10 mouse cellular contexts compared by ENCODE assay signal in genomic region chr7:44277250-44277622, GRCm38 (mm10). TPM values are rescaled to one million over a fixed set of nuclear protein-coding genes. Genes with fewer than 3 reads are reported as not detected.
DNase-seq lines count a peak whose midpoint lies in the region; ATAC-seq and TF ChIP-seq lines count a peak whose summit lies in the region.
"Had no signal": no experiment of that assay in that cellular context is flagged by ENCODE, and none has a peak within 500 bp of the region (broad histone marks: within the 10 kb centered on the region; RNA-seq: fewer than 3 reads in every experiment).

No protein-coding gene starts in this region.

- peak; percentile 59 for TF ChIP-seq CTCF in intestine, postnatal 0 days (IDR thresholded peaks at IDR 0.05; ENCODE audit: low read depth)
- TF ChIP-seq CTCF in CH12.LX (conservative IDR thresholded peaks at IDR 0.05 in 1 of 2, IDR thresholded peaks at IDR 0.05 in 1 of 2; ENCODE audit: low read depth in 2 of 2, low read length in 2 of 2) = peak; percentile 54 to 74
- peak; percentile 53; the same call in 1 of the 2 replicates for TF ChIP-seq CTCF in brain, embryonic 14.5 days (IDR thresholded peaks at IDR 0.05; ENCODE audit: borderline replicate concordance, extremely low read depth, insufficient read depth, insufficient read length)

- H3K36me3 ChIP-seq in intestine, postnatal 0 days (ENCODE audit: control insufficient read depth, insufficient read depth) = no peaks in the 10 kb centered on the region
- no peaks in the 10 kb centered on the region for H3K36me3 ChIP-seq in intestine, embryonic 16.5 days (ENCODE audit: control insufficient read depth, insufficient read depth, low read length)
- no peaks in the 10 kb centered on the region for H3K36me3 ChIP-seq in CH12.LX (replicated peaks in 1 of 2; ENCODE audit: control insufficient read depth in 1 of 2, insufficient read depth in 1 of 2, low read length in 1 of 2)
- H3K36me3 ChIP-seq in heart, embryonic 12.5 days = no peaks in the 10 kb centered on the region

- H3K27me3 ChIP-seq in intestine, postnatal 0 days (replicated peaks; ENCODE audit: control insufficient read depth, insufficient read depth, low read length) = 0 out of 2 replicates have a peak, but pooled peaks cover 3% of the 10 kb centered on the region
- peaks cover 6% of the 10 kb centered on the region; the same call in 1 of the 2 replicates for H3K27me3 ChIP-seq in intestine, embryonic 16.5 days (replicated peaks; ENCODE audit: control insufficient read depth, insufficient read depth, low read length)
- H3K27me3 ChIP-seq in CH12.LX (replicated peaks) = peaks cover 28% of the 10 kb centered on the region
- H3K27me3 ChIP-seq in heart, embryonic 12.5 days (replicated peaks) = peaks cover 39% of the 10 kb centered on the region

- no peak overlapping the region for H3K27ac ChIP-seq in intestine, postnatal 0 days (ENCODE audit: low read depth, low read length)
- no peak overlapping the region for H3K27ac ChIP-seq in intestine, embryonic 16.5 days (ENCODE audit: low read length)
- H3K27ac ChIP-seq in CH12.LX (ENCODE audit: insufficient read depth, low read depth) = no peak overlapping the region
- no peak overlapping the region for H3K27ac ChIP-seq in heart, embryonic 12.5 days (ENCODE audit: poor library complexity, severe bottlenecking)

- peak; percentile 52 for DNase-seq in CH12.LX (ENCODE audit: extremely low read depth)
- DNase-seq in brain, embryonic 14.5 days (ENCODE audit: low read depth) = peak; percentile 63
- DNase-seq in kidney, postnatal 4 days = peak; percentile 51 to 56
- peak; percentile 62 for DNase-seq in retina, postnatal 1 day

- WGBS in intestine, postnatal 0 days = 50% methylated on average over 2 of the region's 2 CpGs
- WGBS in intestine, embryonic 16.5 days = 36% methylated on average over 2 of the region's 2 CpGs
- WGBS in heart, embryonic 12.5 days = 44% methylated on average over 2 of the region's 2 CpGs

- TF ChIP-seq RAD21 in CH12.LX (IDR thresholded peaks at IDR 0.05; ENCODE audit: low read depth, low read length) = peak; percentile 57

- no peak overlapping the region for H3K4me3 ChIP-seq in intestine, postnatal 0 days (ENCODE audit: low read depth, low read length)
- H3K4me3 ChIP-seq in intestine, embryonic 16.5 days (ENCODE audit: low read length) = no peak overlapping the region
- no peak overlapping the region for H3K4me3 ChIP-seq in CH12.LX (replicated peaks in 1 of 3; ENCODE audit: low read depth in 2 of 3, low read length in 2 of 3, poor library complexity in 1 of 3)
- no peak overlapping the region for H3K4me3 ChIP-seq in heart, embryonic 12.5 days
- H3K4me3 ChIP-seq: megakaryocyte, embryonic 14.5 days had no signal

- no peak for ATAC-seq in intestine, postnatal 0 days
- ATAC-seq in intestine, embryonic 16.5 days = no peak
- ATAC-seq in monocyte, adult 5-6 weeks (replicated peaks; ENCODE audit: insufficient number of reproducible peaks, low FRiP score, low TSS enrichment, poor library complexity, severe bottlenecking) = no peak
- no peak for ATAC-seq in heart, embryonic 12.5 days (ENCODE audit: insufficient number of reproducible peaks, low FRiP score)

- no peaks in the 10 kb centered on the region for H3K9me3 ChIP-seq in intestine, postnatal 0 days (ENCODE audit: control insufficient read depth)
- no peaks in the 10 kb centered on the region for H3K9me3 ChIP-seq in intestine, embryonic 16.5 days (ENCODE audit: control insufficient read depth, low read length)
- peaks cover 6% of the 10 kb centered on the region for H3K9me3 ChIP-seq in CH12.LX (replicated peaks; ENCODE audit: low read length)
- H3K9me3 ChIP-seq in heart, embryonic 12.5 days (replicated peaks) = no peaks in the 10 kb centered on the region

- in situ Hi-C loops in CH12.LX (cut with MboI; ENCODE audit: low pct_ligation_motif_present, low pct_unique_long_range_greater_than_20kb, low sequenced_read_pairs) = no loop called here

- dilution Hi-C loops in CH12.LX (cut with MboI; ENCODE audit: extremely low pct_ligation_motif_present, extremely low pct_unique_long_range_greater_than_20kb, low sequenced_read_pairs) = no loop called here

- no peak overlapping the region for H3K4me2 ChIP-seq in intestine, postnatal 0 days (replicated peaks; ENCODE audit: low read depth)
- no peak overlapping the region for H3K4me2 ChIP-seq in intestine, embryonic 16.5 days (ENCODE audit: low read depth, low read length)
- H3K4me2 ChIP-seq in CH12.LX (ENCODE audit: insufficient read depth, low read depth, poor library complexity, severe bottlenecking) = no peak overlapping the region
- no peak overlapping the region for H3K4me2 ChIP-seq in heart, embryonic 12.5 days

- TF ChIP-seq POLR2A in CH12.LX (IDR thresholded peaks at IDR 0.05; ENCODE audit: low read depth, low read length) = no peak
- no peak for TF ChIP-seq POLR2A in brain, embryonic 14.5 days (IDR thresholded peaks at IDR 0.05; ENCODE audit: borderline replicate concordance, extremely low read depth, insufficient read depth, insufficient read length, poor library complexity, severe bottlenecking)

- no peak overlapping the region for H3K9ac ChIP-seq in intestine, postnatal 0 days (ENCODE audit: low read depth, low read length)
- H3K9ac ChIP-seq in intestine, embryonic 16.5 days (ENCODE audit: low read depth, low read length) = no peak overlapping the region
- H3K9ac ChIP-seq in CH12.LX (ENCODE audit: insufficient read depth, low read depth) = no peak overlapping the region
- H3K9ac ChIP-seq in heart, embryonic 12.5 days = no peak overlapping the region

- H3K4me1 ChIP-seq in intestine, postnatal 0 days (replicated peaks; ENCODE audit: control insufficient read depth, insufficient read depth, low read length) = no peaks in the 10 kb centered on the region
- H3K4me1 ChIP-seq in intestine, embryonic 16.5 days (ENCODE audit: control insufficient read depth, insufficient read depth, low read length) = no peaks in the 10 kb centered on the region
- H3K4me1 ChIP-seq in CH12.LX (ENCODE audit: control insufficient read depth in 1 of 2, insufficient read depth in 2 of 2) = no peaks in the 10 kb centered on the region; a peak in 1 of 4 replicates
- H3K4me1 ChIP-seq in heart, embryonic 12.5 days (replicated peaks) = no peaks in the 10 kb centered on the region
- H3K4me1 ChIP-seq: megakaryocyte, embryonic 14.5 days had no signal

- no peaks in the 10 kb centered on the region for H3K79me2 ChIP-seq in CH12.LX (replicated peaks; ENCODE audit: control insufficient read depth, extremely low read depth, insufficient read depth, poor library complexity, severe bottlenecking)

- TF ChIP-seq EP300 in CH12.LX (IDR thresholded peaks at IDR 0.05; ENCODE audit: low read length) = no peak

TF ChIP-seq in CH12.LX, 34 proteins besides CTCF, POLR2A, EP300 and RAD21 (continues in another document):
- TF ChIP-seq MYC (IDR thresholded peaks at IDR 0.05; ENCODE audit: low read depth, low read length) = no peak

RNA-seq across cellular contexts. Expression of gene Gm15517, which starts 16.0 kb away (rescaled TPM):
- polyA plus RNA-seq in intestine, postnatal 0 days (2015; fragmentation: Nextera tagmentation; extraction: Ambion mirVana) = not detected in 2 replicates
- not detected in 2 replicates for polyA plus RNA-seq in intestine, embryonic 16.5 days (2015; fragmentation: Nextera tagmentation; extraction: Ambion mirVana)
- total RNA-seq in CH12.LX (2012; rRNA removed) (not detected in 2 replicates), CH12.LX (2014; rRNA removed) (not detected in 2 replicates)
- polyA plus RNA-seq in CH12.LX (2012; ENCODE audit: insufficient read length, low read depth) = not detected in 2 replicates
- 1.0 and 1.2 TPM in 2 replicates for polyA plus RNA-seq in brain, embryonic 14.5 days (2012; rRNA removed)
- not detected in 3 replicates for total RNA-seq in monocyte, adult 5-6 weeks (2017)
- not detected in 2 replicates for polyA plus RNA-seq in heart, embryonic 12.5 days (2016; fragmentation: Nextera tagmentation; extraction: Ambion mirVana)
- polyA plus RNA-seq: intestine, embryonic 14.5 days had no signal

RNA-seq across cellular contexts. Expression of gene Acp4, which starts 20.1 kb away (rescaled TPM):
- not detected in 2 replicates for polyA plus RNA-seq in intestine, postnatal 0 days (2015; fragmentation: Nextera tagmentation; extraction: Ambion mirVana)
- polyA plus RNA-seq in intestine, embryonic 16.5 days (2015; fragmentation: Nextera tagmentation; extraction: Ambion mirVana) = not detected in 2 replicates
- total RNA-seq in CH12.LX (2012; rRNA removed) (0.08 TPM in 1 of 2 replicates, not detected in the other), CH12.LX (2014; rRNA removed) (not detected in 2 replicates)
- 0.33 and 0.57 TPM in 2 replicates for polyA plus RNA-seq in CH12.LX (2012; ENCODE audit: insufficient read length, low read depth)
- not detected in 2 replicates for polyA plus RNA-seq in brain, embryonic 14.5 days (2012; rRNA removed)
- total RNA-seq in monocyte, adult 5-6 weeks (2017) = not detected in 3 replicates
- polyA plus RNA-seq in heart, embryonic 12.5 days (2016; fragmentation: Nextera tagmentation; extraction: Ambion mirVana) = not detected in 2 replicates
- polyA plus RNA-seq: intestine, embryonic 14.5 days had no signal

RNA-seq across cellular contexts. Expression of gene Clec11a, which starts 29.5 kb away (rescaled TPM):
- polyA plus RNA-seq in intestine, postnatal 0 days (2015; fragmentation: Nextera tagmentation; extraction: Ambion mirVana) = 3.5 and 3.8 TPM in 2 replicates
- polyA plus RNA-seq in intestine, embryonic 16.5 days (2015; fragmentation: Nextera tagmentation; extraction: Ambion mirVana) = 6.7 and 7.1 TPM in 2 replicates
- total RNA-seq in CH12.LX (2012; rRNA removed) = 0.89 and 0.97 TPM in 2 replicates
- 0.46 and 0.69 TPM in 2 replicates for total RNA-seq in CH12.LX (2014; rRNA removed)
- polyA plus RNA-seq in CH12.LX (2012; ENCODE audit: insufficient read length, low read depth) = 0.38 and 0.53 TPM in 2 replicates
- 3.2 and 3.6 TPM in 2 replicates for polyA plus RNA-seq in brain, embryonic 14.5 days (2012; rRNA removed)
- total RNA-seq in monocyte, adult 5-6 weeks (2017) = 0.49 to 1.6 TPM (median 0.85 TPM) in 3 replicates
- 0.68 and 0.79 TPM in 2 replicates for polyA plus RNA-seq in heart, embryonic 12.5 days (2016; fragmentation: Nextera tagmentation; extraction: Ambion mirVana)

RNA-seq across cellular contexts. Expression of gene 2410002F23Rik, which starts 30.7 kb away (rescaled TPM):
- 40.3 and 42.3 TPM in 2 replicates for polyA plus RNA-seq in intestine, postnatal 0 days (2015; fragmentation: Nextera tagmentation; extraction: Ambion mirVana)
- polyA plus RNA-seq in intestine, embryonic 16.5 days (2015; fragmentation: Nextera tagmentation; extraction: Ambion mirVana) = 101 and 114 TPM in 2 replicates
- 44.4 and 64.0 TPM in 2 replicates for total RNA-seq in CH12.LX (2012; rRNA removed)
- 67.0 and 69.6 TPM in 2 replicates for total RNA-seq in CH12.LX (2014; rRNA removed)
- polyA plus RNA-seq in CH12.LX (2012; ENCODE audit: insufficient read length, low read depth) = 91.0 and 96.1 TPM in 2 replicates
- polyA plus RNA-seq in brain, embryonic 14.5 days (2012; rRNA removed) = 270 and 344 TPM in 2 replicates
- total RNA-seq in monocyte, adult 5-6 weeks (2017) = 28.3 to 44.7 TPM (median 44.0 TPM) in 3 replicates
- polyA plus RNA-seq in heart, embryonic 12.5 days (2016; fragmentation: Nextera tagmentation; extraction: Ambion mirVana) = 99.8 and 109 TPM in 2 replicates

RNA-seq across cellular contexts. Expression of gene 1700028J19Rik, which starts 30.7 kb away (rescaled TPM):
- polyA plus RNA-seq in intestine, postnatal 0 days (2015; fragmentation: Nextera tagmentation; extraction: Ambion mirVana) = 0.65 and 1.1 TPM in 2 replicates
- polyA plus RNA-seq in intestine, embryonic 16.5 days (2015; fragmentation: Nextera tagmentation; extraction: Ambion mirVana) = 1.4 and 1.6 TPM in 2 replicates
- total RNA-seq in CH12.LX (2012; rRNA removed) (0.25 and 0.38 TPM in 2 replicates), CH12.LX (2014; rRNA removed) (0.36 and 0.44 TPM in 2 replicates)
- 0.60 and 0.86 TPM in 2 replicates for polyA plus RNA-seq in CH12.LX (2012; ENCODE audit: insufficient read length, low read depth)
- polyA plus RNA-seq in brain, embryonic 14.5 days (2012; rRNA removed) = 1.5 and 2.1 TPM in 2 replicates
- 0.49 to 0.53 TPM in 2 of 3 replicates, not detected in the other for total RNA-seq in monocyte, adult 5-6 weeks (2017)
- 1.2 and 1.6 TPM in 2 replicates for polyA plus RNA-seq in heart, embryonic 12.5 days (2016; fragmentation: Nextera tagmentation; extraction: Ambion mirVana)
